Mouse (Mus musculus): Measurements from ENCODE around the gene Olfr1253. TPM values are rescaled to one million over a fixed set of nuclear protein-coding genes. Genes with fewer than 3 reads are reported as not detected.

Olfr1253 gene
- polyA plus RNA-seq (2012; rRNA removed), result not detected in 2 replicates

GRCm38 (mm10) chr2:89756990-89757389 is at the start of gene Olfr1253:
Olfr1253 (minus strand) TSS chr2:89757090.

DNA sequence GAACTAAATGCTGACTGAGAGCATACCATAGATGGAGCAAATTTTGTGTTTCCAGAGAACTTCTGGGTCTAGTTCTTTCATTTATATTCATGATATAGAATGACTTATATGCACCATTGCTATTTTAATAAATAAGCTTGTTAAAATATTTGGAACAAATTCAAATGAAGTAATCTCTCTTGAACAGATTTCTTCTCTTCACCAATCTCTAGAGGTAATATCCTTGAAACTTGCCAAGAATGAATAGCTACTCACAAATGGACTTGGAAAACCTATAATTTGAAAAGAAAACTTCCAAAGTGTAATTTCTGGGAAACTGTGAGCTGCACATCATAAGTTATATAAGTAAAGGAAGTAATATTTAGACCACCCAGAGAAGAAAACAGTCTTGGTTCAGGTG is 36.6 kb upstream of the Olfr1253 start, which contains the start of gene Olfr1254:
Gene Olfr1254 (minus strand): TSS at position 101 of the 400 bp plus-strand sequence.

GRCm38 (mm10) chr2:89724912-89725311 is 32.0 kb downstream of the Olfr1253 start, which contains the start of gene Olfr1252:
Olfr1252 (minus strand) TSS chr2:89725012.

Other genes with a start within 250 kb of the Olfr1253 start
- gene Olfr1243, start 225.6 kb downstream of the Olfr1253 start, polyA plus RNA-seq (2012; rRNA removed), result not detected in 2 replicates
- not detected in 2 replicates for gene Olfr1245, start 178.6 kb downstream of the Olfr1253 start, polyA plus RNA-seq (2012; rRNA removed)
- gene Olfr1246, start 163.9 kb downstream of the Olfr1253 start, polyA plus RNA-seq (2012; rRNA removed), result 0.17 TPM in 1 of 2 replicates, not detected in the other
- not detected in 2 replicates for gene Olfr1247, start 143.0 kb downstream of the Olfr1253 start, polyA plus RNA-seq (2012; rRNA removed)
- gene Olfr1248, start 138.8 kb downstream of the Olfr1253 start, polyA plus RNA-seq (2012; rRNA removed), result not detected in 2 replicates
- gene Olfr1249, start 122.1 kb downstream of the Olfr1253 start, polyA plus RNA-seq (2012; rRNA removed), result not detected in 2 replicates
- gene Olfr1250, start 95.6 kb downstream of the Olfr1253 start, polyA plus RNA-seq (2012; rRNA removed), result 1.0 and 1.1 TPM in 2 replicates
- 1.8 and 3.6 TPM in 2 replicates for gene Olfr1251, start 85.2 kb downstream of the Olfr1253 start, polyA plus RNA-seq (2012; rRNA removed)
- not detected in 2 replicates for gene Olfr1252, start 32.1 kb downstream of the Olfr1253 start, polyA plus RNA-seq (2012; rRNA removed)
- not detected in 2 replicates for gene Olfr1254, start 36.5 kb upstream of the Olfr1253 start, polyA plus RNA-seq (2012; rRNA removed)
- not detected in 2 replicates for gene Olfr1255, start 55.0 kb upstream of the Olfr1253 start, polyA plus RNA-seq (2012; rRNA removed)
- not detected in 2 replicates for gene Olfr1256, start 84.5 kb upstream of the Olfr1253 start, polyA plus RNA-seq (2012; rRNA removed)
- not detected in 2 replicates for gene Olfr48, start 91.1 kb upstream of the Olfr1253 start, polyA plus RNA-seq (2012; rRNA removed)
- gene Olfr1257, start 121.3 kb upstream of the Olfr1253 start, polyA plus RNA-seq (2012; rRNA removed), result not detected in 2 replicates
- not detected in 2 replicates for gene Olfr1258, start 170.2 kb upstream of the Olfr1253 start, polyA plus RNA-seq (2012; rRNA removed)
- gene Olfr1259, start 191.6 kb upstream of the Olfr1253 start, polyA plus RNA-seq (2012; rRNA removed), result not detected in 2 replicates
- not detected in 2 replicates for gene Olfr1260, start 217.2 kb upstream of the Olfr1253 start, polyA plus RNA-seq (2012; rRNA removed)
- gene Olfr1261, start 234.1 kb upstream of the Olfr1253 start, polyA plus RNA-seq (2012; rRNA removed), result not detected in 2 replicates
- gene Olfr1262, start 243.1 kb upstream of the Olfr1253 start, polyA plus RNA-seq (2012; rRNA removed), result not detected in 2 replicates